Mouse (Mus musculus) erythroblast, embryonic 14.5 days (primary cell): ENCODE data around the gene Bcat2. TPM values are rescaled to one million over a fixed set of nuclear protein-coding genes. Genes with fewer than 3 reads are reported as not detected.

Source experiments
- H3K27me3 ChIP-seq: 2 replicates; pipeline ENCODE4 v1.6.1; 2012; ENCODE audit warnings: inconsistent platforms; ENCODE audit not compliant: control insufficient read depth
- H3K36me3 ChIP-seq: 2 replicates; pipeline ENCODE4 v1.6.1; 2012; ENCODE audit warnings: mild to moderate bottlenecking, inconsistent platforms; ENCODE audit not compliant: control insufficient read depth
- H3K4me1 ChIP-seq: 2 replicates; pipeline ENCODE4 v1.6.1; 2012; ENCODE audit warnings: inconsistent platforms; ENCODE audit not compliant: control insufficient read depth
- H3K4me3 ChIP-seq: replicated peaks from 2 replicates; pipeline ENCODE3; 2012; ENCODE audit warnings: moderate library complexity, mild to moderate bottlenecking, inconsistent platforms
- H3K9me3 ChIP-seq: 2 replicates; pipeline ENCODE4 v1.6.1; 2012; ENCODE audit warnings: low read length, inconsistent platforms, mixed read lengths; ENCODE audit not compliant: control insufficient read depth
- GATA1 ChIP-seq: IDR thresholded peaks from 2 replicates; pipeline ENCODE4 v1.6.1; 2012; ENCODE audit warnings: low read length, inconsistent platforms, mixed read lengths
- TAL1 ChIP-seq: IDR thresholded peaks from 3 replicates; pipeline ENCODE4 v1.6.1; 2012; ENCODE audit warnings: low read length, inconsistent platforms, mixed read lengths
- polyA plus RNA-seq: library from polyadenylated mRNA; stranded (reverse); fragments of >175 nt; gene quantifications from 2 replicates; pipeline ENCODE4 v1.2.3, GENCODE M21; 2012

The Bcat2 gene
- polyA plus RNA-seq, 1 experiment: 1.1 TPM

DNA sequence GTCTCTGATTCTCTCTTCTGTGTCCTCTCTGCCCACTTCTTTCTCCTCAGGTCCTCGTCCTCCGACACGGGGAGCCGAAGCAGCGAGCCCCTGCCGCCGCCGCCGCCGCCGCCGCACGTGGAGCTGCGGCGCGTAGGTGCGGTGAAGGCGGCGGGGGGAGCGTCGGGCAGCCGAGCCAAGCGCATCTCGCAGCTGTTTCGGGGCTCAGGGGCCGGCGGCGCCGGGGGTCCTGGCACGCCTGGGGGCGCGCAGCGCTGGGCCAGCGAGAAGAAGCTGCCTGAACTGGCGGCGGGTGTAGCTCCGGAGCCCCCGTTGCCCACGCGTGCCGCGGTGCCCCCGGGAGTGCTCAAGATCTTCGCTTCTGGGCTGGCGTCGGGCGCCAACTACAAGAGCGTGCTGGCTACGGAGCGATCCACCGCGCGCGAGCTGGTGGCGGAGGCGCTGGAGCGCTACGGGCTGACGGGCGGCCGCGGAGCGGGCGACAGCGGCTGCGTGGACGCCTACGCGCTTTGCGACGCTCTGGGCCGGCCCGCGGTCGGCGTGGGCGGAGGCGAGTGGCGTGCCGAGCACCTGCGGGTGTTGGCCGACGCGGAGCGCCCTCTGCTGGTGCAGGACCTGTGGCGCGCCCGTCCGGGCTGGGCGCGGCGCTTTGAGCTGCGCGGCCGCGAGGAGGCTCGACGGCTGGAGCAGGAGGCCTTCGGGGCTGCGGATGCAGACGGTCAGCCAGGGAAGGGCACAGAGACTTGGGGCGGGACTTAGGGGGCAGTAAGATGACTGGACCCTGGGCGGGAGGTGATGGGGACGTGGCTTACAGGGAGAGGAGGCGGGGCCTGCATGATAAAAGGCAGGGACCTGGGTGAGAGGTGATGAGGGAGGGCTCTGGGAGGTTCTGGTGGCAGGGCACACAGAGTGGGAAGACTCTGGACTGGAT lies 58.7 kb downstream of the Bcat2 start:
- no peak for TF ChIP-seq GATA1
- TF ChIP-seq TAL1: no peak
- Histone ChIP-seq H3K9me3 (peaks cover 2% of the 10 kb centered on the region; the same call in 1 of the 2 replicates), H3K4me3 (peak overlapping the region; percentile 52), H3K27me3 (peaks cover 66% of the 10 kb centered on the region), H3K36me3 (no peaks in the 10 kb centered on the region), H3K4me1 (peaks cover 9% of the 10 kb centered on the region)

DNA sequence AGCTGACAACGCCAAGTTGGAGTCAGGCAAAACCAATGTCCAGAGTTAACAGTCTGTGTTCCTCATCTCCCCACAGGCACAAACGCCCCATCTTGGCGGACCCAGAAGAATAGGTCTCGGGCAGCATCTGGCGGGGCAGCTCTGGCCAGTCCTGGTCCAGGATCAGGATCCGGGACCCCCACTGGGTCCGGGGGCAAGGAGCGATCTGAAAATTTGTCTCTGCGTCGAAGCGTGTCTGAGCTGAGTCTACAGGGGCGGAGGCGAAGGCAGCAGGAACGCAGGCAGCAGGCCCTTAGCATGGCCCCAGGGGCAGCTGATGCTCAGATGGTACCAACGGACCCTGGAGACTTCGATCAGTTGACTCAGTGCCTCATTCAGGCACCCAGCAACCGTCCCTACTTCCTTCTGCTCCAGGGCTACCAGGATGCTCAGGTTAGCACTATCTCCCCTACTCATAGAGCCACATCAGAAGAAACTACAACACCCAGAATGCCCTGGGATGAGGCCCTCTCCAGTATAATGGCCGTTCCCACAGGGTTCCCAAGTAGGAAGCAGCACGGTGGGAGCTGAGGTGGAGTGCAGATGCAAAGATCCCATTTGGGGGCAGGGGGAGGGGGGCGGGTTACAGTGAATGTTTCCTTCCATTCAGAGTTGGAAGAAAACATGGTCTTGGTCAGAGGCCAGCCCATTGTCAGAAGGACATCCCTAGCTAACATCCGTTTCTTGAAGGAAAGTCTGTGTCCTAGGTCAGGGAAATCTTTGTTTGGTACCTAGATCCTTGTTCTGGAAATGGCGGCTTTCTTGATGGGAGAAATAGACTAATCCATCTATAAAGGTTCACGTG lies 60.3 kb downstream of the Bcat2 start:
- Histone ChIP-seq H3K27me3 (peaks cover 58% of the 10 kb centered on the region), H3K4me1 (peaks cover 9% of the 10 kb centered on the region), H3K9me3 (peaks cover 4% of the 10 kb centered on the region; the same call in 1 of the 2 replicates), H3K36me3 (no peaks in the 10 kb centered on the region), H3K4me3 (no peak overlapping the region)
- TF ChIP-seq TAL1: no peak
- TF ChIP-seq GATA1: no peak

DNA sequence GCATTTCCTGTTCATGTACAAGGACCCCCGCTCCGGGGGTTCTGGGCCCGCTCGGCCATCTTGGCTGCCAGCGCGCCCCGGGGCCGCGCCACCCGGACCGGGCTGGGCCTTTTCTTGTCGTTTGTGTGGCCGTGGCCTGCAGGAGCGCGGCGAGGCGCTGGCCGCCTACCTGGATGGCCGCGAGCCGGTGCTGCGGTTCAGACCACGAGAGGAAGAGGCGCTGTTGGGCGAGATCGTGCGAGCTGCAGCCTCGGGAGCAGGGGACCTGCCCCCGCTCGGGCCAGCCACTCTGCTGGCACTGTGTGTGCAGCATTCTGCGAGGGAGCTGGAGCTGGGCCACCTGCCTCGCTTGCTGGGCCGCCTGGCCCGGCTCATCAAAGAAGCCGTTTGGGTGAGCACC lies 62.5 kb downstream of the Bcat2 start:
- Histone ChIP-seq H3K27me3 (peaks cover 38% of the 10 kb centered on the region), H3K4me3 (no peak overlapping the region), H3K4me1 (peaks cover 9% of the 10 kb centered on the region), H3K36me3 (no peaks in the 10 kb centered on the region), H3K9me3 (peaks cover 4% of the 10 kb centered on the region; the same call in 1 of the 2 replicates)
- TF ChIP-seq GATA1 (no peak), TAL1 (no peak)

DNA sequence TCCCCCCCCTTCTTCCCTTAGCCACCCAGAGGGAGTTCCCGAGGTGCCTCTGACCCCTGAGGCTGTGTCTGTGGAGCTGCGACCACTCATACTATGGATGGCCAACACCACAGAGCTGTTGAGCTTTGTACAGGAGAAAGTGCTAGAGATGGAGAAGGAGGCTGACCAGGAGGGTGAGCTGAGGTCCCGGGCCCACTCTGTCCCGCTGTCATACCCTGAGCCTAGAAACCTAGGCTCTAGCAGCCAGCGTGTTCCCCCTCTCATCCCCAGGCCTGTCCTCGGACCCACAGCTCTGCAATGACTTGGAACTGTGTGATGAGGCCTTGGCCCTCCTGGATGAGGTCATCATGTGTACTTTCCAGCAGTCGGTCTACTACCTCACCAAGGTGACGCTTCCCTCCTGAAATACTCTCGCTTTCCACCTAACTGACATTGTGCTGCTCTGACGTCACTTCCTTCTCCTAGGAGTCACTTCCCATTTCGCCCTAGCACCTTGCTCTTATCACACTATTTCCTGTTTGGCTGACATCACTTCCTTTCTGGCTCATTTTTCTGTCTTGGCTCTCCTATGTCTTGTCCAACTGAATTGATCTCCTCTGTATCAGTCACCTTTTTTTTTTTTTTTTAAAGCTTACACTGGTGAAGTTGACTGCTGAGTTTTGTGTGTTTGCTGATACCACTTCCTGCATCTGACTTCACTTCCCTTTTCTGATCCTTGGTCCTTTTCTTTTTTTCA lies 65.2 kb downstream of the Bcat2 start:
- Histone ChIP-seq H3K36me3 (no peaks in the 10 kb centered on the region), H3K4me1 (no peaks in the 10 kb centered on the region), H3K4me3 (no peak overlapping the region), H3K9me3 (0 out of 2 replicates have a peak, but pooled peaks cover 2% of the 10 kb centered on the region), H3K27me3 (peaks cover 12% of the 10 kb centered on the region)
- TF ChIP-seq TAL1: no peak
- TF ChIP-seq GATA1: no peak

DNA sequence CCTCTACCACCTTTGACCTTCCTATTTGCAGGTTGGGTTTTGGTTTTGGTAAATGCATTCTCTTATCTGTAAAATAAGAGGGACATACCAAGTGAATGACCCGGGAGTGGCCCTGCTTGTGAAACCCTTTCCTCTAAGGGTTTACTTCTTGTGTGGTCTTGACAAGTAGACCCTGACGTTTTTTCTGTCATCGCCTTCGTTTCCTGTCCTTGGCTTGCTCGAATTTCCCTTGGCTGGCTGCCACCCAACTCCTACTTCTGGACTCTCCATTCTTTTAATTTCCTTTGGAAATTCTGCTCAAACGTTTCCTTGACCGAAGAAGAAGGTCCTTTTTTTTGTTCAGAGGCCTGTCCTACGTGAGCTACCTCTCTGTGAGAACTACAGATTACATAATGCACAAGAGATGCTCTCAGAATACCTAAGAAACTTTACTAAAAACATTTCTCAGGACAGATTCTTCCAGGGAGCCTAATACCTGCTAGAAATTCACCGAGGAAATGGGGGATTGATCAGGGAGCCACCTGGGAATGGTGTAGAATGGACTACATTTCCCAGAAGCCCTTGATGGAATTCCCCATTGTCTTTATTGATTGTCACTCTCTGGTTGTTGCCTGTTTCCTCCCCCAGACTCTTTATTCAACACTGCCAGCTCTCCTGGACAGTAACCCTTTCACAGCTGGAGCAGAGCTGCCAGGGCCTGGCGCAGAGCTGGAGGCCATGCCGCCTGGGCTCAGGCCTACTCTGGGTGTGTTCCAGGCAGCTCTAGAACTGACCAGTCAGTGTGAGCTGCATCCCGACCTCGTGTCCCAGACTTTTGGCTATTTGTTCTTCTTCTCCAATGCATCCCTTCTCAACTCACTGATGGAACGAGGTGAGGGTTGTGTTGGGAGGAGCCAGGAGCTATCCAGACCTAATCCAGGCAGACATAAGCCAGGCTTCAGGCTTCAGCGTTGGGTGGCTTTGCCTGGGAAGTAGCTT lies 66.0 kb downstream of the Bcat2 start:
- H3K36me3 ChIP-seq: no peaks in the 10 kb centered on the region
- TF ChIP-seq GATA1 (no peak), TAL1 (no peak)

DNA sequence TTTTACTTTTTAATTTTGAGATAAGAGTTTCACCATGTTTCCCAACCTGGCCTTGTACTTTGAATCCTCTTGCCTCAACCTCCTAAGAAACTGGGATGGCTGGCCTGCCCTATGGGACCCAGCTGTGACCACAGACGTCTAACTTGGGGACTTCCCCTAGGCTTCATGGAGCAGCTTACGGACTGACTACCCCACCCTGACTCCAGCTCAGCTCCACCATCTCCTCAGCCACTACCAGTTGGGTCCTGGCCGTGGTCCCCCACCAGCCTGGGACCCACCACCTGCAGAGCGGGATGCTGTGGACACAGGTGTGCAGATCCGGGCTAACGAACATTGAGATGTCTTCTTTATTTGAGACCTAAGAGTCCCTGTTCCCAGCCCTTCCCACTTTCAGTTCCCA lies 67.8 kb downstream of the Bcat2 start:
- Histone ChIP-seq H3K27me3 (peaks cover 8% of the 10 kb centered on the region; the same call in 1 of the 2 replicates), H3K9me3 (0 out of 2 replicates have a peak, but pooled peaks cover 2% of the 10 kb centered on the region), H3K4me3 (no peak overlapping the region), H3K36me3 (no peaks in the 10 kb centered on the region), H3K4me1 (no peaks in the 10 kb centered on the region; the same call in 1 of the 2 replicates)
- TF ChIP-seq GATA1 (no peak), TAL1 (no peak)

More for the DNA sequence above, 66.0 kb downstream of the Bcat2 start:
- H3K27me3 ChIP-seq: peaks cover 9% of the 10 kb centered on the region
- H3K9me3 ChIP-seq: 0 out of 2 replicates have a peak, but pooled peaks cover 2% of the 10 kb centered on the region
- no peak overlapping the region for H3K4me3 ChIP-seq
- no peaks in the 10 kb centered on the region for H3K4me1 ChIP-seq

DNA sequence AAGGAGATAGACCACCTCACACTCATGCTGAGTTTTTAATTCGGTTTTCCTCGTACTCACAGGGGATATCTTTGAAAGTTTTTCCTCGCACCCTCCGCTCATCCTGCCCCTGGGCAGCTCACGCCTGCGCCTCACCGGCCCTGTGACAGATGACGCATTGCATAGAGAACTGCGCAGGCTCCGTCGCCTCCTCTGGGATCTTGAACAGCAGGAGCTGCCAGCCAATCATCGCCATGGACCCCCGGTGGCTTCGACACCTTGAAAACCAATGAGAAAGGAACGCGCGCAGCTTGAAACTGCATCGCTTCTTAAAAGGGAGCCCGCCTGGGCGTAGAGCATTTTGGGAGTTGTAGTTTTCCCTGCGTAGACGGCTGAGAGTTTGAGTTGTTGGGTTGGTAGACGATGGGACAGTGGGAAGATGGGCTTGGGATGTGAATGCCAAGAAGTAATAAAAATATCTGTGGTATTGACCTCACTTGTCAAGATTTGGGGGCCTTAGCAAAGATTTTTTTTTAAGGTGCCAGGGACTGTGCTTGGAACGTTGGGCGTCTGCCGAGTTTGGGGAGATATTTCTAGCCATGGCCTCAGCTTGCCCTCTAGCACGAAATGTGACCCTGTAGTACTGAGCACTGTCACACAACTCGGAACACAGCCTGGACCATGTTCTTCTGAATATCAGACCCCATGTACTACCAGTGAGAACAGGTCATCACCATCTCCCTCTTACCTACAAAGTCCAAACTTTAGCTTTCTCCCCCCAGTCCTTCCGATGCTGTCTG lies 68.9 kb downstream of the Bcat2 start:
- no peaks in the 10 kb centered on the region for H3K36me3 ChIP-seq
- 0 out of 2 replicates have a peak, but pooled peaks cover 2% of the 10 kb centered on the region for H3K9me3 ChIP-seq
- H3K27me3 ChIP-seq: peaks cover 14% of the 10 kb centered on the region
- peaks cover 11% of the 10 kb centered on the region for H3K4me1 ChIP-seq
- no peak overlapping the region for H3K4me3 ChIP-seq
- TF ChIP-seq TAL1: no peak
- TF ChIP-seq GATA1: no peak

Other genes with a start within 250 kb of the Bcat2 start
- 0.02 and 0.04 TPM in 2 replicates for gene Trpm4, start 236.4 kb upstream of the Bcat2 start, polyA plus RNA-seq
- gene Hrc, start 234.9 kb upstream of the Bcat2 start, polyA plus RNA-seq: not detected in 2 replicates
- gene Ppfia3, start 203.1 kb upstream of the Bcat2 start, polyA plus RNA-seq: 0.13 and 0.33 TPM in 2 replicates
- gene Lin7b, start 199.6 kb upstream of the Bcat2 start, polyA plus RNA-seq: 0.18 TPM in 1 of 2 replicates, not detected in the other
- gene Snrnp70, start 174.4 kb upstream of the Bcat2 start, polyA plus RNA-seq: 68.0 and 79.6 TPM in 2 replicates
- not detected in 2 replicates for gene Kcna7, start 164.5 kb upstream of the Bcat2 start, polyA plus RNA-seq
- not detected in 2 replicates for gene Ntf5, start 156.5 kb upstream of the Bcat2 start, polyA plus RNA-seq
- gene Lhb, start 149.3 kb upstream of the Bcat2 start, polyA plus RNA-seq: not detected in 2 replicates
- gene Gys1, start 135.3 kb upstream of the Bcat2 start, polyA plus RNA-seq: 0.09 and 0.12 TPM in 2 replicates
- 15.2 and 15.3 TPM in 2 replicates for gene Ruvbl2, start 132.1 kb upstream of the Bcat2 start, polyA plus RNA-seq
- 3,659 and 3,743 TPM in 2 replicates for gene Ftl1, start 110.3 kb upstream of the Bcat2 start, polyA plus RNA-seq
- gene Bax, start 103.3 kb upstream of the Bcat2 start, polyA plus RNA-seq: 24.4 and 25.7 TPM in 2 replicates
- 0.03 and 0.08 TPM in 2 replicates for gene Tulp2, start 88.3 kb upstream of the Bcat2 start, polyA plus RNA-seq
- not detected in 2 replicates for gene Gm45808, start 83.3 kb upstream of the Bcat2 start, polyA plus RNA-seq
- gene Dhdh, start 81.3 kb upstream of the Bcat2 start, polyA plus RNA-seq: 0.01 and 0.02 TPM in 2 replicates
- 54.7 and 66.6 TPM in 2 replicates for gene Nucb1, start 59.7 kb upstream of the Bcat2 start, polyA plus RNA-seq
- gene Ppp1r15a, start 43.9 kb upstream of the Bcat2 start, polyA plus RNA-seq: 543 and 840 TPM in 2 replicates
- 0.42 and 1.0 TPM in 2 replicates for gene Plekha4, start 43.8 kb upstream of the Bcat2 start, polyA plus RNA-seq
- 0.31 and 0.50 TPM in 2 replicates for gene Hsd17b14, start 15.3 kb upstream of the Bcat2 start, polyA plus RNA-seq
- gene Fgf21, start 45.3 kb downstream of the Bcat2 start, polyA plus RNA-seq: not detected in 2 replicates
- gene Fut1, start 47.1 kb downstream of the Bcat2 start, polyA plus RNA-seq: not detected in 2 replicates
- gene Izumo1, start 51.7 kb downstream of the Bcat2 start, polyA plus RNA-seq: 0.05 TPM in 1 of 2 replicates, not detected in the other
- gene Rasip1, start 57.3 kb downstream of the Bcat2 start, polyA plus RNA-seq: 0.04 and 0.06 TPM in 2 replicates
- gene Mamstr, start 69.8 kb downstream of the Bcat2 start, polyA plus RNA-seq: not detected in 2 replicates
- 0.09 TPM in 1 of 2 replicates, not detected in the other for gene Fut2, start 96.2 kb downstream of the Bcat2 start, polyA plus RNA-seq
- not detected in 2 replicates for gene Ntn5, start 113.9 kb downstream of the Bcat2 start, polyA plus RNA-seq
- gene Sec1, start 124.2 kb downstream of the Bcat2 start, polyA plus RNA-seq: not detected in 2 replicates
- gene Car11, start 129.7 kb downstream of the Bcat2 start, polyA plus RNA-seq: not detected in 2 replicates
- 0.07 TPM in 2 replicates for gene Dbp, start 134.9 kb downstream of the Bcat2 start, polyA plus RNA-seq
- gene Rpl18, start 145.3 kb downstream of the Bcat2 start, polyA plus RNA-seq: 1,232 and 1,322 TPM in 2 replicates
- gene Sphk2, start 147.8 kb downstream of the Bcat2 start, polyA plus RNA-seq: 5.1 and 5.7 TPM in 2 replicates
- 0.03 and 0.11 TPM in 2 replicates for gene Fam83e, start 151.1 kb downstream of the Bcat2 start, polyA plus RNA-seq
- gene Spaca4, start 155.7 kb downstream of the Bcat2 start, polyA plus RNA-seq: not detected in 2 replicates
- gene Lmtk3, start 213.6 kb downstream of the Bcat2 start, polyA plus RNA-seq: 0.01 and 0.04 TPM in 2 replicates
- gene Sult2b1, start 214.5 kb downstream of the Bcat2 start, polyA plus RNA-seq: 0.04 TPM in 1 of 2 replicates, not detected in the other
- 21.7 and 22.4 TPM in 2 replicates for gene Cyth2, start 244.4 kb downstream of the Bcat2 start, polyA plus RNA-seq